Mouse (Mus musculus) C2C12 (cell line): ENCODE results near the gene Dand5.

Experiments used
- CTCF ChIP-seq: IDR thresholded peaks from one replicate; pipeline ENCODE4 v1.5.1; 2011; ENCODE audit not compliant: control insufficient read depth, insufficient read depth, insufficient read length
- MAX ChIP-seq: IDR thresholded peaks from one replicate; pipeline ENCODE4 v1.6.1; 2011; ENCODE audit warnings: mild to moderate bottlenecking, control low read depth
- USF1 ChIP-seq: IDR thresholded peaks from one replicate; pipeline ENCODE4 v1.6.1; 2011; ENCODE audit warnings: low read depth, mild to moderate bottlenecking, control low read depth, moderate library complexity

- no peak for TF ChIP-seq CTCF
- TF ChIP-seq MAX: no peak
- TF ChIP-seq USF1: no peak
Measured at GRCm38 (mm10) chr8:84813830-84814229, 8.8 kb downstream of the Dand5 start.
